Mouse (Mus musculus): ENCODE results near the gene Pde4d. TPM values are rescaled to one million over a fixed set of nuclear protein-coding genes. Genes with fewer than 3 reads are reported as not detected.

Pde4d gene
- total RNA-seq, 2 experiments from 2014 or later = 284 to 289 TPM

DNA sequence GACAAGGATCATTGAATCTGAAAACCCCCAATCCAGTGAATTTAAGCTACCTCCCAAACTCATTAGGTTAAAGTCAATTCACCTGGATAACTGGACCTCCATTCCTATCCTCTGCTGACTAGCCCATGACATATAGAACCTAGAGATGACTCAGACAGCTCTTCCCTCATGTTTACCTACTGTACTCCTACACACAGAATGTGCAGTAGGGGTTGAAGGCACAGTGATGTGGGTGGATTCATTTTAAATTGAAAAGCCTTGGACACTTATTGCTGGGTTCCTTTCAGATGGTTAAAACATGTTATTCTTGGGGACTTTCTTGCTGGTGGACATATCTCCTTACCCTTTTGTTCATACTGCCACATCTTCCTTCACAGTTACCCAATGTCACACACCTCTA, 1296.7 kb downstream of the Pde4d start:
- no peak for DNase-seq (ENCODE audit: low spot score)

DNA sequence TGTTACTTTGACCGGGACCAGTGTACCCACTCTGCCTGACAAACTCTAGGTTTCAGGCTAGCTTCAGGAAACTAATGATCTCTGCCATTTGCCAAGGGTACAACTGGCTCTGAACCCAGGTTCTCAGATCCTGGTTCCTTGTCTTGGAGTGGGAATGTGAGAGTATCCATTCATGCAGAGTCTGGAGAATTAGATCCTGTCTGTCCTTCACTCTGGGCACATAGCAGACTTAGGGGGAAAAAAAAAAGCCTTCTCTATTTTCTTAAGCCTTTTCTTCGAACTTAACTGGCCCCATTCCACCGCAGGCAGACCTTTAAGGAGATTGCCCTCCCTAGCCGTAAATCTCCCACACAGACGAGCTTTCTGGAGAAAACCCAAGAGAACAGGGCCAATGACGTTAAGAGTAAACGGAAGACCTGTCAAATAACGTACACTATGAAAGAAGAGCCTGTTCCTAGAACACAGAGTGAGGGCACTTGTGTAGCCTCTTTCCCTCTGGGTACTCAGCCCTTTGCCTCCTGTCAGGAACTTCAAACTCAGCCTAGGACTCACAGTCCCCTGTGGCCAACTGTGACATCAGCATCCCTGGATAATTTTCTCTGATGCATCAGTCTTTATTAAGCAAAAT, 1302.6 kb downstream of the Pde4d start:
- peak; percentile 86 for DNase-seq (ENCODE audit: low spot score)

DNA sequence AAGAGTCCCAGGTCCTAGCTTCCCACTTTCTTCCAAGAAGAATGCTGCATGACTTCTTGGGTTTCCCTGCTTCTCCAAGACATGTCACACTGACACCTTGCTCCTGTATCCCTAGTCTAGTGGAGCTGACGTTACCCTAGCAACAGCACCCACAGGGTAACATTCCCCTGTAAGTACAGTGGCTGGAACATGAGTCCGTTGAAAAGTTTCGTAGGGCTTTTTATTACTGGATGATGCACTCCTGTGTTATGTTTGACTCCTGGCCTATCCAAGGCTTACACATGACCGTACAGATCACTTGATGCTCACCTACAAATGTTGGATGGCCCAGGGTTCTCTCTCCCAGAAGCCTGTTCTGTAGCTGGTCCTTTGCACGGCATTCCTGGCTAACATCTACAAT, 1307.1 kb downstream of the Pde4d start:
- DNase-seq (ENCODE audit: low spot score) = peak; percentile 51

DNA sequence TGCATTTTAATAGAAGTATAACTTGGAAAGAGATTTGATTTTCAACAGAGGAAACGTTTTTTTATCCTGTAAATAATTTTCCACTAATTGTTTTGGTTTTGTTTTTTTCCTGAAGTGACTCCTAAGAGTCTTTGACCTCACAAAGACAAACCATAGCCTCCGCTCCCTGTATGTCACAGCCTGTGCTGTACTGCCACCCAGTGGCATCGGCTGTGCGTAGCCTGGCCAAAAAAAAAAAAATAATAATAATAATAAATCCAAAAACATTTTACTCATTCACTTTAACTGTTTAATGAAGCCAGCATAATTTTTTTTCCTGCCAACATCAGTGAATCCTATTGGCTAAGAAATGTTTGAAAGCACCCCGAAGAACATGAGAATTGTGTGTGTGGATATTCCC, 1309.5 kb downstream of the Pde4d start:
- DNase-seq (ENCODE audit: low spot score) = no peak

DNA sequence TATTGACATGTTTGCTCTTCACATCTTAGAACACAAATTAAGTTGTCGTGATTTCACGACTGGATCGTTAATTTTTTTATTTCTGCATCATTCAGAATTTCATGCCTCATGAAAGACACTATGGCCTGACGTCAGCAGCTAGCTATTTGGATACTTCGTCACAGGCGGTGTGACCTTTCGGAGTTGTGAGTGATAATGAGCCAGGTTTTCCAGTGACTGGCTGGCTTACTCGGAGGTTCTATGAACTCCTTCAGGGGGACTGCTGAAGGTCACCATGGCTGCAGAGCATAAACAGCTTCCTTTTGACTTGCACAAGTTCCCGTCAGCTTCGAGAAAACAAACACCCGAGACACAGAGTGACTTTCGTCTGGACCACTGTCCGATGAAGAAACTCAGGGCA, 1311.3 kb downstream of the Pde4d start:
- peak; percentile 54 for DNase-seq (ENCODE audit: low spot score)

DNA sequence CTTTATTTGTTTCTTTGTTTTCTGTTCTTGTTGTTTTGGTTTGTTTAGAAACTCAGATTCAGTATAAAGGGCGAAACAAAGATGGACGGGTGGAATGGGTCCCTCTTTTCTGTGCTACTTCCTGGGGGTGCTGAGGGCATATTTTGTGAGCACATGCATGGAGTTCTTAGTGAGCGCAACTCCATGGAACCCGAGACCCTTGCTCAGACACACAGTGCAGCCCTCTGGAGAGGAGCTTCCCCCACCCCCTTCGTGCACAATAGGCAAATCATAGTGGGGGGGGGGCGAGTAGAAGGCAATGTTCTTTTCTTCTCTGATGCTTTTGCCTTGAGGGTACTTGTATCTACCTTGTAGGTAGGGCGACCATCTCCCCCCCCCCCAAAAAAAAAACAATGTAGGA, 1325.0 kb downstream of the Pde4d start:
- no peak for DNase-seq (ENCODE audit: low spot score)

DNA sequence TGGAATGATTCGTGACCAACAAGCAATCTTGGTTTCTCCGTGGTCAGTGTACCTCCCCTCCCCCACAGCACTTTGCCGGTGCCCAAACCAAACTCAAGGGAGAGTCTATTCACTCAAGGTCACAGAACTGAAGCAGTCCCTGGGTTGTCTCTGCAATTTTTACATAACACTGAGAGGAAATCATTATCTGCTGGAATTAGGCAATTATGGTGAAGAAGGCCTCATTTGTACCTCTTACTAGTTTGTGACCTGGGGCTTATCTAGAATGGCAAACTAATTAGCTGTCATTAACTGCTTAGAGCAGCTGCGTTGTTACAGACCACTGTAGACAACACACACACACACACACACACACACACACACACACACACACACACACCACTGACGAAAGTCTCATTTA, 1325.4 kb downstream of the Pde4d start:
- no peak for DNase-seq (ENCODE audit: low spot score)

DNA sequence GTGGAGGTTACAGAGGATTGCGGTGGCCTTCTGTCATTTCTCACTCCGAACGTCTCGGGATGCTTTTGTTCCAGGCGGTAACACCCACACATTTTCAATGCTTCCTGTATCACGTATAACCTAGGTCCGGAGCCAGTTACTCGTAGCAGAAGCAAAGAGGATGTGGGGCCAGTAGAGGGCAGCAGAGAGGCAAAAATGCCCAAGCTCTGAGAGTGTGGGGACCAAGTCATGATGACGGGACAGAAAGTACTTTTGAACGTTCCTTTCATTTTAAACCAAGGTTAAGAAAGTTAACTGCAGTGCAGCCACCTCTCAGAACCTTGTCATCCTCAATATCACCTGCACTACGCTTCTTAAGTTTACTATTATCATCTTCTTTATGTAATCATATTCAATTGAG, 1326.4 kb downstream of the Pde4d start:
- DNase-seq (ENCODE audit: low spot score) = peak; percentile 94

DNA sequence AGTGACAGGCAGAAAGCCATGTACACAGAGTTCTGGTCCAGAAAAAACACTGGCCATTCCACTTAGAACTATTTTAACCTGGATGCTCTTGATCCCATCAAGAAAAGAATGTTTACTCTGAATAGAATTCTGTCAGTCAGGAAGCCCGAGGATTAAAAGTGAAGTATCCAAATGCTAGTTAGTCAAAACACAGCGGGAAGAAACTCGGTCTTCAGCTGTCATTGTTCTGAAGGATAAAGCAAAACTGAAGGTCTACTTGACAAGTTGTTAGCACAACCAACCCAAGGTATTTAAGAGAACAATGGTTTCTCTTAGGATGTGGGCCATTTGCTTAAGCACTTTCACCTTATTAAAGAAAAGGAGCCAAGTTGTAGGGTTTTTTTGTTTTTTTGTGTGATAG, 1327.2 kb downstream of the Pde4d start:
- no peak for DNase-seq (ENCODE audit: low spot score)

DNA sequence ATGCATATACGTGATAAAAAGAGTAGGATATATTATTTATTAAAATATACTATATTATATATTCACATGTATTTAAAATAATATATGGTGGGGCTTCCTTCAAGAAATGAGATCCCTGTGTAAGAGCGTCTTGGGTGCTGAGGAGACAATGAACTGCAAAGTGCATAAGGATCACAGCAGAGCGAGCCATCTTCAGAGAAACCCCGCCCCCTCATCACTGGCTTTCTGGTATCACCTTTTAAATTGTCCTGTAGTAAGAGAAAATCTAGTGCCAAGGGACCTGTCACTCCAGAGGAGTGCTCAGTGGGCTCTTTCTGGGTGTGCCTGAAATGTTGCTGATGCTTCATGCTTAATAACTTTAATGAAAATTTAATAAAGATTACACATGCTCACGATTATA, 1327.7 kb downstream of the Pde4d start:
- DNase-seq (ENCODE audit: low spot score) = no peak

DNA sequence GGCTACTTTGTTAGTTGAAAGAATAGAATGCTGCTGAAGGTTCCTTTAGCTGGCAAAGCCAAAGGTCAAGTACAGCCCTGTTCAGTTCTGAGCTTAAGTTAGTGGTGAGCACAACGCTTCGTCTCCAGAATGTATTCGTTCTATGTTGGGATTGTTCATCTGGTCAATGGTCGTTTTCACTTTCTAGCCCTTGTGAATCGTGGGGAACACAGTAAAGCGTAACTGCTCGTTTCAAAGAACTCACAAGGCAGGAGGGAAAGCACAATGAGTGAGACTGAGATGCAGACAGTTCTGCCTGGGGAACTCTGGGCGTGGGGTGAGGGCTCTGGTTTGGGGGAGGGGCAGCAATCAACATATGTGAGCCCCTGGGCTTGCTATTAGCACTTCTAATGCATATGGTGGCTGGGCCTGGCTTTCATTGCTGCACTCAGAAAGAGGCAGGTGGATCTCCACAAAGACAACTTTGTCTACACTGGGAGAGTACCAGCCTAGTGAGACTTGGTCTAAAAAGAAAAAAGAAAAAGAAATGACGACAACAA, 1328.6 kb downstream of the Pde4d start:
- DNase-seq (ENCODE audit: low spot score) = no peak

DNA sequence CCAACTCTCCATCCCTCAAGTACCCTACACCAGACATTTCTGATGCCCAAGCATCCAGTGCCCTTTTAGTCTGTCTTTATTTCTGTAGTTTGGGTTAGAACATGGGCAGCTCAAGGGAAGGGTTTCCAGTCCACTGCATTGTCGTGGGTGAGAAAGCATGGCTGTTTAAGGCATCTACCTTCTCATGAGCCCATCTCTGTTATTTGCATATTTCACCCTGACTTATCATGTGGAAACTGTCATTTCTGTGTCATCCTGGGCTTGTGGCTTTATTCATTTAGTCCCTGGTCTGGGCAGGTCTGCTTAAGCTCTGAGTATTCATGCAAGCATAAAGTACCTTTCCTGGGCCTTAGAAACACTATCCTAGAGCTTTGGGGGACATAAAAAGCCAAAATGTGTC, 1331.7 kb downstream of the Pde4d start:
- DNase-seq (ENCODE audit: low spot score) = no peak

DNA sequence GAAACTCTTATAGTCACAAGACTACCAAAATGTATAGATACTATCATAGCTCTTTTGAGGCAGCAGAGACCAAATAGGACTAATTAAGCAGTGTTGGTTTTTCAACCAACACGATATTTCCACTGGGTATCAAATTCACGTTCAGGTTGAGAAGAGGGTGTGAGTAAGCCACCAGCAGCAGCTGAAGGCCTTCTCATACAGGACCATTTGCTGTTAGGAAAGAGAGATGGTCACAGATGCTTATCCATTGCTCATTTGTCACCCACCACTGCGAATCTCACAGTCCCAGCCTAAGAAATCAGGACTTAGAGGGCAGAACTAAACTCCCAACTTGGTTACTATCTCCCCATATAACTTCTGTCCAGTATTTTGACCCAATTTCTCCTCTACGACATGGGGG, 1338.9 kb downstream of the Pde4d start:
- DNase-seq (ENCODE audit: low spot score) = no peak

DNA sequence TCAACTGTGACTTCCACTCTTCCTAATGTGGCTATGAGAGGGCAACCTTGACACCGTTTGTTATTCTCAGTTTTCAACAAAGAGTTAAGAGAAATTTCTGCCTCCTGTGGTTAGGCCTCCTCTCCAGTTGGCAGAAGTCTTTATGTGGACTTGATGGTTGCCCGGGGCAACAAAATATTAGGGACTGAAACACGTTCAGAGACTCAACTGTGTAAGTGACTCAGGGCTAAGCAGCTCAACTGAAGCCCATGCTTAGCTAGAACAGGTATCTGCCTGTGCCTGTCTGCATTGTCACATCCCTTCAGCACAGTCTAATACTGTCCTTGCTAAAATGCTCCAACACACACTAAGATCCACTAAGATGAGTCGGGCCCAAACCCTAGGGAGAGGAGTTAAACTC, 1339.4 kb downstream of the Pde4d start:
- DNase-seq (ENCODE audit: low spot score) = no peak

DNA sequence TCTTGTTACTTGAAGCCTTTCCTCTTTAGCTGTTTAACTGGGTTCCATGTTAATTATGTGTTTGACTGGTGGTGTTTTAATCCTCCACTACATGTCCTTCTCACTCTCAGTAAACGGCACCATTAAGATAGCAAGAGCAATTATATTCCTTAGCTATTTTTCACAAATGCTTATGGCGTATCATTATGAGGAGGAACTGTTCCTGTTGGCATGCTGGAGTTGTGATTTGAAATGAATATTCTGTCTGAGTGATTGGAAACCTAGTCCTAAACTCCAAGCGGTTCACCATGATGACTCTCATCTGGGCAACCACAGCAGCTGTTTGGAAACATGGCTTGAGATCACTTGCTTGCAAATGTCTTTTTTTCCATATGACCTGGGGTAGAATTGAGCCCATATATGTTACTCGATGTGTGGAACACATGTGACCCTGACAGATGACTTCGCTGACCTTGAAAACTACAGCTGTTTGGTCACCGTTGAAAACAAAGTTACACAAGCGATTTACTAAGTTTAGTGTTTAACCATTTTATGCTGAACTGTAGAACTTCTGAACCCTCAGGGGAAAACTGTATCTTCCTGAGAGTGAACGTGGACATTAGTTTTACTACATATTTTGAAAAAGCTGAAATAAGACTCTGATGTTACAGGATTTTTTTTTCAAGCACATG, 1340.4 kb downstream of the Pde4d start:
- DNase-seq (ENCODE audit: low spot score) = peak; percentile 22

DNA sequence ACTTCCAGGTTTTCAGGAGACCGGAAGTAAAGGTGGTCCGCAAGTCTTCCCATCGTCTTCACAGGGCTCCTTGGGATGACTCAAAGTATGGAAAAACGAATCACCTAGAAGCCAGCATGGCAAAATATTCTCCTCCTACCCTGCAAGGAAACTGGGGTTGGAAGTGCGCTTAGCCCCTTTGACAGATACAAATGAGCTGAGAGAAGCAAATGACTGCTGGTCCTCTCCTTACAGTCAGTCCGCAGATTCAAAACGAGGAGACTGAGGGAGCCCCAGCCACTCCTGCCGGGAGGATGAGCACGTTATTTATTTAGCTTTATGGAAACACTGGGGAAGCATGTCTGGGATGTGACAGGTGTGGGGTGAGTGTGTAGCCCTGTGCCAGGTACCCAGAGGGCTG, 1344.2 kb downstream of the Pde4d start:
- no peak for DNase-seq (ENCODE audit: low spot score)

DNA sequence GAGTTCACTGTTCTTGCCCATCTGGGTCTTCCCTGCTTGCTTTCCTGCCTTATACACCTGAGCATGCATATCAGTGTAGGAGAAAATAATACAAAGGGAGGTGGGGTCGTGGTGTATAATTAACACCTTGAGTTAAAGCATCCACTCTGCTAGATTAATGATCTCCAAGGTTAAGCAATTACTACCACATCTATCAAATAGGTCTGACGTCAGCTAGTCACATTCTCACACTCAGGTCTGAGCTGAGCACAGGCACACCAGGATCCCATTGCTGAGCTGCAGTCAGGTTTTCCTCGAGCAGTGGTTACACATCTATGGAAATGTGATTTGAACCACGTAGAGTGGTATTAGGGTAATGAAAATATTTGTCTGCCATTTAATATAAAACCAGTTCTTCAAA, 1348.9 kb downstream of the Pde4d start:
- DNase-seq (ENCODE audit: low spot score) = no peak

DNA sequence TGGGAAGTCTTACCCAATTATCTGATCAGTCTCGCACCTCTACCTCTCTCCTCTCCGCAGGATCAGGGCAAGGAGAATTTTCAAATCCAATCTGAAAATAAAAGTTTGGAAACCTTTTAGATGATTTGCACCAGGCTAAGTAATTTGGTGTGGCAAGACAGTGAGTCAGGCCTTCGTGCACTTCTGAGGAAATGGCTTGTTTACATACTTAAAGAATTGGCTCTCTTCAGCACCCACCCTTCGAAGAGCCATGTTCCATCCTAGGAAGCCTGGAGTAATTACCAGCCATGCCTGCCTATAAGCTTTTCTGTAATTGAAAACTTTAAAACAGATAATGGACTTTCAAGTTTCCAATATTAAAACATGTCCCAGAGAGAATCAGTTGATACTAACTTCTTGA, 1352.5 kb downstream of the Pde4d start:
- DNase-seq (ENCODE audit: low spot score) = no peak

DNA sequence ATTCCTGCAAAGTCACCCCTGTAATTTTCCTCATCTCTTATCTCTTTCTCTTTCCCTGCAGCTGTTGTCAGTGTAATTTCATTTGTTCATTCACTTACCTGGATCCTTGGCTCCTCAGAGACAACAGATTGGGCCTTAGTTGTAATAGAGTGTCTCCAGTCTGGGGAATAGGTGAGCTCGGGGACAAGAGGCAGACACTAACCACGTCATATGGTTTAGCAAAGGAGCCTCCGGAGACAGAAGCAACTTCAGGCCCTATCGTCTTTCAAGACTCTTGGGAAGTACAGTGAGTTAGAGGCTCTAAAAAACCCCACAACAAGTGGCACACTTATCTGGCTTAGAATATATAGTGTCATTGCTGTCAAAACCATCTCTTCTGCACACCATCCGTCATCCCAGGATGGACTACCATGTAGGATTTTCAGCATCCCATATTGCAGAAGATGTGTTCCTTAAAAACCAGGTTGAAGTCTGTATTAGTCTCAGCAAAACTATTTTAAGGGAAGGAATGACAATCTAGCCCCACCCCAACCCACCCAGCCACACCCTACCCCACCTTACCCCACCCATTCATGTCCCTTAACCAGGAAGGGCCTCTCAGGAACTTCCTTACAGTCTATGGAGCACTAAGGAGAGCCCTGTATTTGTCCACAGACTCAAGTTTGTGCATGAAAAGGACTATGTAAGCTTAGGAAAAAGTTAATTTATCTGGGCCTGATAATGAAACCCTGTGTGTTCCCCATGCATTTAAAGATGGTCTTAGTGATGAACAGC, 1356.6 kb downstream of the Pde4d start:
- DNase-seq (ENCODE audit: low spot score) = no peak

DNA sequence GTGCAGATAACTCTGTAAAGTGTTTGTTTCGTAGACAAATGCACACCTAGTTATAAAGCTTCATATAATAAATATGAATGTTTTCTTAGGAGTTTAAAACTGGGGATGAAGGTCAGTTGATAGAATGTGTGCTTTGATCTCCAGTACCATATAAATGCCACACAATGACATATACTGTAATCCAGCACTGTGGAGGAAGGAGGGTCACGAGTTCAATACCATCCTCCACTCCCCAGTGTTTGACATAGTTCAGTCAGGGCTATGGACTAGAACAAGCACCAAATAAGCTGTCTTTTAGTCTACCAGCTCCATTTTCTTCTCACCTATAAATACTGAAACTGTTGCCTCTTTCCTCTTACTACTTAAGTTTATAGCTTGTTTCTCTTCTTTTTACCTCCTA, 1357.3 kb downstream of the Pde4d start:
- DNase-seq (ENCODE audit: low spot score) = no peak

DNA sequence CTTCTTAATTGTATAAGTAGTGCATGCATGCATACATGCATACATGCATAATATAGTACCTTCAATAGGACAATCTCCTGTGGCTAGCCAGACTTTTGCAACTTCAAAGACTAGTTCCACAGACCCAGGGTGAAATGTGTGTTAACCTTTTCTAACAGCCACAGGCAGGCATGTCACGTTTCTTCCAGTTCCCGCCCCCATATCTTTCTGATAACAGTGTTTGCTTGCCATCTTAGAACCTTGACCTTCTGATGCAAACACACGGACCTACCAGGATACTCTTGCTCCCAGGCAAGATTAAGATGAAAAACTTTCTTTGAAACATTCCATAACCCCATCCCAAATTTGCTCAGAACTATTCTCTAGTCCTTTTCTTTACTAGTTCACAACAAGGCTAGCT, 1357.7 kb downstream of the Pde4d start:
- DNase-seq (ENCODE audit: low spot score) = no peak

DNA sequence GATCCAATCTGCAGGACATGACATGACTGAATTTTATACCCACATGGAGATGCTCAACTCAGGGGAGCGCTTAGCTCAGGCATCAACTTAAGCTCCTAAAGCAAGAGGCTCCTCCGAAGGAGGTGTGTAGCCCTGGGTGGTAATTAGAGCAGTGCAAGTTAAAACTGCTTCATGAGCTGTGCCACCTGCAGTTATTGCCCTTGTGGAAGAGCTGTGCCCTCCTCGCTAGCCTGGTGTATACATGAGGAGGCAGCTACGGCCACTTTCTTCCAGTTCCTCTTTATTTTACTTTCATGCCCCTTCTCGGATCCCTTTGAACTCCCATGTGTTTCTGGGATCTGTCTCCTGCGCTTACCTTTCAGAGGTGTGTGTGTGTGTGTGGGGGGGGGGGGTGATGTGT, 1358.3 kb downstream of the Pde4d start:
- DNase-seq (ENCODE audit: low spot score) = no peak

DNA sequence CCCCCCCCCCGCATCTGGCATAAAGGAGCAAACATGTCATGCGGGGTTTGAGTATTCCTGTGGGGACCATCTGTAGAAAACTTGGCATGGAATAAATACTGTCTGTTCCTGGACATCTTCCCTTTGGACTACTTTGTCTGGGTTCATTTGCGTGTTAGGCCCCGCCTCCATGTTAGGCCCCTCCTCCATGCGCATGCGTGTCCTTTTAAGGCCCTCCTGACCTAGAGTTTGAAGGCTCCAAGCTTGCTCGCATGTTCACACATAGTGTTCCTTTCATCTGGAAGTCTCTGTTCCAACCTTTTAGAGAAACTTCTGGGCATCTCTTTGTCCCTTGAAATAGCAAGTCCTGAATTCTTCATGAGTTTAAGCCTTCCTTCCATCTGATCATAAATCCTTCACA, 1359.2 kb downstream of the Pde4d start:
- no peak for DNase-seq (ENCODE audit: low spot score)

Data from gastrocnemius, adult 18-20 months (tissue).